Comparison of ENCODE assay signal across 9 mouse cellular contexts in genomic region chr9:74862096-74862780, GRCm38 (mm10). TPM values are rescaled to one million over a fixed set of nuclear protein-coding genes. Genes with fewer than 3 reads are reported as not detected.
DNase-seq lines count a peak whose midpoint lies in the region; ATAC-seq and TF ChIP-seq lines count a peak whose summit lies in the region.
"Had no signal": no experiment of that assay in that cellular context is flagged by ENCODE, and none has a peak within 500 bp of the region (broad histone marks: within the 10 kb centered on the region; RNA-seq: fewer than 3 reads in every experiment).

No protein-coding gene starts in this region.

- WGBS in kidney, embryonic 15.5 days: under 1% methylated on average over 48 of the region's 48 CpGs
- under 1% methylated on average over 48 of the region's 48 CpGs for WGBS in embryonic facial prominence, embryonic 10.5 days
- under 1% methylated on average over 38 of the region's 48 CpGs for WGBS in hindbrain, embryonic 15.5 days
- WGBS in midbrain, postnatal 0 days: under 1% methylated on average over 48 of the region's 48 CpGs

- no peaks in the 10 kb centered on the region for H3K9me3 ChIP-seq in kidney, embryonic 15.5 days (replicated peaks)
- H3K9me3 ChIP-seq in embryonic facial prominence, embryonic 10.5 days: no peaks in the 10 kb centered on the region
- H3K9me3 ChIP-seq in hindbrain, embryonic 15.5 days: no peaks in the 10 kb centered on the region
- H3K9me3 ChIP-seq in midbrain, postnatal 0 days (ENCODE audit: low read length): no peaks in the 10 kb centered on the region

- no peak for TF ChIP-seq CTCF in midbrain, postnatal 0 days (IDR thresholded peaks at IDR 0.05)

- H3K36me3 ChIP-seq in kidney, embryonic 15.5 days: no peaks in the 10 kb centered on the region
- H3K36me3 ChIP-seq in embryonic facial prominence, embryonic 10.5 days (replicated peaks): no peaks in the 10 kb centered on the region
- no peaks in the 10 kb centered on the region for H3K36me3 ChIP-seq in hindbrain, embryonic 15.5 days
- H3K36me3 ChIP-seq in midbrain, postnatal 0 days (ENCODE audit: insufficient read depth, low read length): no peaks in the 10 kb centered on the region

- H3K4me3 ChIP-seq in kidney, embryonic 15.5 days (replicated peaks): peak overlapping the region; percentile 49
- H3K4me3 ChIP-seq in embryonic facial prominence, embryonic 10.5 days: peak overlapping the region; percentile 63
- peak overlapping the region; percentile 38 for H3K4me3 ChIP-seq in hindbrain, embryonic 15.5 days
- peak overlapping the region; percentile 49 for H3K4me3 ChIP-seq in midbrain, postnatal 0 days (ENCODE audit: low read depth, low read length)

- H3K9ac ChIP-seq in kidney, embryonic 15.5 days: peak overlapping the region; percentile 32
- peak overlapping the region; percentile 35 for H3K9ac ChIP-seq in hindbrain, embryonic 15.5 days
- H3K9ac ChIP-seq in midbrain, postnatal 0 days (replicated peaks; ENCODE audit: low read length, poor library complexity, severe bottlenecking): peak overlapping the region; percentile 62

- peaks cover 100% of the 10 kb centered on the region for H3K27me3 ChIP-seq in kidney, embryonic 15.5 days
- H3K27me3 ChIP-seq in embryonic facial prominence, embryonic 10.5 days (replicated peaks; ENCODE audit: low read depth, poor library complexity, severe bottlenecking): peaks cover 100% of the 10 kb centered on the region
- H3K27me3 ChIP-seq in hindbrain, embryonic 15.5 days: peaks cover 81% of the 10 kb centered on the region
- H3K27me3 ChIP-seq in midbrain, postnatal 0 days (ENCODE audit: insufficient read depth, low read length): peaks cover 72% of the 10 kb centered on the region

- H3K4me2 ChIP-seq in kidney, embryonic 15.5 days: peak overlapping the region; percentile 98
- peak overlapping the region; percentile 87 for H3K4me2 ChIP-seq in hindbrain, embryonic 15.5 days
- H3K4me2 ChIP-seq in midbrain, postnatal 0 days (ENCODE audit: low read depth, low read length, poor library complexity, severe bottlenecking): peak overlapping the region; percentile 86

- ATAC-seq in kidney, embryonic 15.5 days (replicated peaks; ENCODE audit: low FRiP score): no peak
- no peak for ATAC-seq in hindbrain, embryonic 15.5 days (ENCODE audit: low FRiP score, low read depth)
- ATAC-seq in midbrain, postnatal 0 days (ENCODE audit: low FRiP score): peak; percentile 18
- ATAC-seq in megakaryocyte-erythroid progenitor cell, adult 5-6 weeks (replicated peaks; ENCODE audit: low FRiP score, low TSS enrichment, poor library complexity, severe bottlenecking): no peak

- H3K4me1 ChIP-seq in kidney, embryonic 15.5 days: peaks cover 58% of the 10 kb centered on the region
- peaks cover 38% of the 10 kb centered on the region for H3K4me1 ChIP-seq in embryonic facial prominence, embryonic 10.5 days
- peaks cover 46% of the 10 kb centered on the region for H3K4me1 ChIP-seq in hindbrain, embryonic 15.5 days (replicated peaks)
- H3K4me1 ChIP-seq in midbrain, postnatal 0 days (ENCODE audit: insufficient read depth, low read length): peaks cover 5% of the 10 kb centered on the region; the same call in 1 of the 2 replicates

- DNase-seq in kidney, postnatal 14 days: no peak
- DNase-seq in embryonic facial prominence, embryonic 10.5 days (ENCODE audit: low spot score): peak; percentile 61
- no peak for DNase-seq in midbrain, postnatal 0 days (ENCODE audit: low spot score)
- DNase-seq in spleen, postnatal 14 days (ENCODE audit: low spot score in 2 of 2): no peak
- no peak for DNase-seq in gastrocnemius, postnatal 4 days (ENCODE audit: low spot score in 2 of 2)

- no peak overlapping the region for H3K27ac ChIP-seq in kidney, embryonic 15.5 days
- peak overlapping the region; percentile 63 for H3K27ac ChIP-seq in embryonic facial prominence, embryonic 10.5 days (replicated peaks)
- H3K27ac ChIP-seq in hindbrain, embryonic 15.5 days (replicated peaks): peak overlapping the region; percentile 23
- H3K27ac ChIP-seq in midbrain, postnatal 0 days (ENCODE audit: low read depth, low read length): 0 out of 2 replicates have a peak overlapping the region, but pooled peaks have one; percentile 57

RNA-seq across cellular contexts. Expression of gene Onecut1, which starts 0.5 kb away (rescaled TPM):
- polyA plus RNA-seq in kidney, embryonic 15.5 days (2015; fragmentation: Nextera tagmentation; extraction: Ambion mirVana): 0.10 and 0.13 TPM in 2 replicates
- 2.9 and 4.2 TPM in 2 replicates for polyA plus RNA-seq in embryonic facial prominence, embryonic 10.5 days (2016; fragmentation: Nextera tagmentation; extraction: Ambion mirVana)
- polyA plus RNA-seq in hindbrain, embryonic 15.5 days (2015; fragmentation: Nextera tagmentation; extraction: Ambion mirVana): 4.2 and 6.2 TPM in 2 replicates
- total RNA-seq in midbrain, postnatal 0 days (2014; rRNA removed): 7.5 and 8.4 TPM in 2 replicates
- 3.8 and 5.0 TPM in 2 replicates for polyA plus RNA-seq in midbrain, postnatal 0 days (2015; fragmentation: Nextera tagmentation; extraction: Ambion mirVana)
- total RNA-seq in megakaryocyte-erythroid progenitor cell, adult 5-6 weeks (2014; fragmentation: Nextera tagmentation): not detected in 2 replicates
- not detected in 2 replicates for total RNA-seq in megakaryocyte-erythroid progenitor cell, adult 5-6 weeks (2017)
- total RNA-seq in gastrocnemius, postnatal 4 days (2021): not detected
- polyA plus RNA-seq: large intestine, adult 2 months had no signal
